Mouse (Mus musculus) liver, embryonic 14.5 days (tissue): ENCODE measurements at regions not wholly inside any gene's neighbourhood (a gene's known extent, or its start where the extent isn't known, plus 50 kb on each side); places are given as distances from the start of the nearest gene placed in this dataset.

Source experiments
- CTCF ChIP-seq: IDR thresholded peaks from 2 replicates; pipeline ENCODE4 v1.5.1; 2016; ENCODE audit warnings: antibody characterized with exemption, low read depth, control low read depth
- EP300 ChIP-seq: IDR thresholded peaks from 2 replicates; pipeline ENCODE4 v1.6.1; 2016; ENCODE audit warnings: antibody characterized with exemption, low read depth

- no peak for TF ChIP-seq CTCF
- TF ChIP-seq EP300, result no peak
Measured at GRCm38 (mm10) chr3:33334056-33334455, 191.0 kb upstream of the Pex5l start.
